Mouse (Mus musculus) kidney, embryonic 14.5 days (tissue): ENCODE results near the gene Pold3. TPM values are rescaled to one million over a fixed set of nuclear protein-coding genes. Genes with fewer than 3 reads are reported as not detected.

Experiments
- ATAC-seq: fragments of 200-750 bp; cut with Nextera tagmentation; 2 replicates; pipeline ENCODE4 v1.8.0; 2017; ENCODE audit warnings: moderate number of reproducible peaks, mild to moderate bottlenecking, moderate TSS enrichment, moderate library complexity; ENCODE audit not compliant: low FRiP score, low TSS enrichment
- H3K27ac ChIP-seq: fragments of 300-500 bp; sonication (generic); 2 replicates; pipeline ENCODE4 v1.5.1; 2014; ENCODE audit warnings: low read depth, mild to moderate bottlenecking, low read length, moderate library complexity, mixed read lengths
- H3K27me3 ChIP-seq: fragments of 300-500 bp; sonication (generic); 2 replicates; pipeline ENCODE4 v1.6.1; 2014; ENCODE audit warnings: mild to moderate bottlenecking, low read length; ENCODE audit not compliant: control insufficient read depth, insufficient read depth
- H3K36me3 ChIP-seq: fragments of 300-500 bp; sonication (generic); 2 replicates; pipeline ENCODE4 v1.6.1; 2014; ENCODE audit warnings: low read length, mixed read lengths; ENCODE audit not compliant: control insufficient read depth, insufficient read depth
- H3K4me1 ChIP-seq: fragments of 300-500 bp; sonication (generic); 2 replicates; pipeline ENCODE4 v1.6.1; 2014; ENCODE audit warnings: low read length, mixed read lengths; ENCODE audit not compliant: control insufficient read depth, insufficient read depth
- H3K4me2 ChIP-seq: fragments of 300-500 bp; sonication (generic); replicated peaks from 2 replicates; pipeline ENCODE4 v1.6.1; 2014; ENCODE audit warnings: low read depth, mild to moderate bottlenecking, low read length
- H3K4me3 ChIP-seq: fragments of 300-500 bp; sonication (generic); 2 replicates; pipeline ENCODE4 v1.5.1; 2014; ENCODE audit warnings: mild to moderate bottlenecking, low read length
- H3K9ac ChIP-seq: fragments of 300-500 bp; sonication (generic); 2 replicates; pipeline ENCODE4 v1.6.1; 2014; ENCODE audit warnings: low read depth, mild to moderate bottlenecking, low read length, moderate library complexity
- H3K9me3 ChIP-seq: fragments of 300-500 bp; sonication (generic); 2 replicates; pipeline ENCODE4 v1.6.1; 2016; ENCODE audit warnings: low read length; ENCODE audit not compliant: control insufficient read depth
- WGBS: fragments of 180-500 bp; shearing (Covaris S2); extraction: QIAGEN DNeasy Blood & Tissue Kit; methylation state at CpG from one replicate; pipeline ENCODE4 v1.1.7; 2014; 5-methylcytosine and 5-hydroxymethylcytosine counted together
- polyA plus RNA-seq: library from polyadenylated mRNA; unstranded; fragments of >200 nt; fragmentation: Nextera tagmentation; extraction: Ambion mirVana; gene quantifications from 2 replicates; pipeline ENCODE4 v1.2.1, GENCODE M21; 2014

The Pold3 gene
- polyA plus RNA-seq, 1 experiment from 2014 or later, result 67.7 TPM

- Histone ChIP-seq H3K27ac (no peak overlapping the region), H3K4me1 (0 out of 2 replicates have a peak, but pooled peaks cover 2% of the 10 kb centered on the region), H3K9ac (no peak overlapping the region), H3K9me3 (no peaks in the 10 kb centered on the region), H3K27me3 (no peaks in the 10 kb centered on the region), H3K36me3 (no peaks in the 10 kb centered on the region), H3K4me3 (no peak overlapping the region), H3K4me2 (no peak overlapping the region)
- no peak for ATAC-seq
- WGBS, result 68% methylated on average over 4 of the region's 4 CpGs
Measured at GRCm38 (mm10) chr7:100148586-100148985, 27.2 kb upstream of the Pold3 start.

GRCm38 (mm10) chr7:100140591-100140990, 19.2 kb upstream of the Pold3 start:
- WGBS, result 63% methylated on average over 1 of the region's 1 CpGs
- H3K9me3 ChIP-seq, result no peaks in the 10 kb centered on the region
- H3K27ac ChIP-seq, result no peak overlapping the region
- H3K4me2 ChIP-seq, result no peak overlapping the region
- no peak for ATAC-seq
- H3K27me3 ChIP-seq, result no peaks in the 10 kb centered on the region
- no peaks in the 10 kb centered on the region for H3K4me1 ChIP-seq
- no peak overlapping the region for H3K9ac ChIP-seq
- no peaks in the 10 kb centered on the region for H3K36me3 ChIP-seq
- H3K4me3 ChIP-seq, result no peak overlapping the region

GRCm38 (mm10) chr7:100138075-100138474, 16.7 kb upstream of the Pold3 start:
- 92% methylated on average over 4 of the region's 4 CpGs for WGBS
- H3K9ac ChIP-seq, result no peak overlapping the region
- H3K4me2 ChIP-seq, result no peak overlapping the region

GRCm38 (mm10) chr7:100137038-100137437, 15.7 kb upstream of the Pold3 start:
- Histone ChIP-seq H3K9ac (no peak overlapping the region), H3K36me3 (no peaks in the 10 kb centered on the region), H3K4me3 (no peak overlapping the region), H3K4me2 (no peak overlapping the region), H3K27me3 (no peaks in the 10 kb centered on the region), H3K4me1 (no peaks in the 10 kb centered on the region), H3K27ac (no peak overlapping the region), H3K9me3 (no peaks in the 10 kb centered on the region)
- 76% methylated on average over 9 of the region's 9 CpGs for WGBS
- ATAC-seq, result no peak

More at GRCm38 (mm10) chr7:100138075-100138474, 16.7 kb upstream of the Pold3 start:
- Histone ChIP-seq H3K27ac (no peak overlapping the region), H3K27me3 (no peaks in the 10 kb centered on the region), H3K4me1 (no peaks in the 10 kb centered on the region), H3K36me3 (no peaks in the 10 kb centered on the region), H3K9me3 (no peaks in the 10 kb centered on the region), H3K4me3 (no peak overlapping the region)
- no peak for ATAC-seq

- Histone ChIP-seq H3K27ac (no peak overlapping the region), H3K36me3 (no peaks in the 10 kb centered on the region), H3K9me3 (no peaks in the 10 kb centered on the region), H3K4me2 (no peak overlapping the region), H3K27me3 (no peaks in the 10 kb centered on the region), H3K4me3 (no peak overlapping the region), H3K4me1 (0 out of 2 replicates have a peak, but pooled peaks cover 4% of the 10 kb centered on the region), H3K9ac (no peak overlapping the region)
- no peak for ATAC-seq
- 72% methylated on average over 1 of the region's 1 CpGs for WGBS
Measured at GRCm38 (mm10) chr7:100132379-100132778, 11.0 kb upstream of the Pold3 start.

GRCm38 (mm10) chr7:100130592-100130991, 9.2 kb upstream of the Pold3 start:
- H3K4me1 ChIP-seq, result 0 out of 2 replicates have a peak, but pooled peaks cover 4% of the 10 kb centered on the region
- no peak overlapping the region for H3K4me2 ChIP-seq
- WGBS, result 20% methylated on average over 6 of the region's 6 CpGs
- no peak overlapping the region for H3K4me3 ChIP-seq
- H3K9ac ChIP-seq, result no peak overlapping the region
- no peaks in the 10 kb centered on the region for H3K36me3 ChIP-seq
- ATAC-seq, result no peak
- H3K9me3 ChIP-seq, result no peaks in the 10 kb centered on the region
- no peak overlapping the region for H3K27ac ChIP-seq
- H3K27me3 ChIP-seq, result no peaks in the 10 kb centered on the region

GRCm38 (mm10) chr7:100128262-100129041, 7.1 kb upstream of the Pold3 start:
- Histone ChIP-seq H3K27me3 (no peaks in the 10 kb centered on the region), H3K27ac (no peak overlapping the region), H3K36me3 (no peaks in the 10 kb centered on the region), H3K4me2 (no peak overlapping the region), H3K9me3 (no peaks in the 10 kb centered on the region), H3K9ac (no peak overlapping the region), H3K4me1 (0 out of 2 replicates have a peak, but pooled peaks cover 4% of the 10 kb centered on the region), H3K4me3 (no peak overlapping the region)
- ATAC-seq, result no peak
- 70% methylated on average over 7 of the region's 7 CpGs for WGBS

GRCm38 (mm10) chr7:100126514-100126913, 5.1 kb upstream of the Pold3 start:
- WGBS, result 92% methylated on average over 7 of the region's 7 CpGs

GRCm38 (mm10) chr7:100125166-100125565, 3.8 kb upstream of the Pold3 start:
- Histone ChIP-seq H3K9me3 (no peaks in the 10 kb centered on the region), H3K27ac (no peak overlapping the region), H3K4me3 (no peak overlapping the region), H3K9ac (no peak overlapping the region), H3K4me2 (no peak overlapping the region), H3K27me3 (no peaks in the 10 kb centered on the region), H3K36me3 (no peaks in the 10 kb centered on the region), H3K4me1 (0 out of 2 replicates have a peak, but pooled peaks cover 3% of the 10 kb centered on the region)
- ATAC-seq, result no peak
- WGBS, result 75% methylated on average over 4 of the region's 4 CpGs

More at GRCm38 (mm10) chr7:100126514-100126913, 5.1 kb upstream of the Pold3 start:
- Histone ChIP-seq H3K4me2 (no peak overlapping the region), H3K9me3 (no peaks in the 10 kb centered on the region), H3K27ac (no peak overlapping the region), H3K4me3 (no peak overlapping the region), H3K9ac (no peak overlapping the region), H3K4me1 (0 out of 2 replicates have a peak, but pooled peaks cover 4% of the 10 kb centered on the region), H3K36me3 (no peaks in the 10 kb centered on the region), H3K27me3 (no peaks in the 10 kb centered on the region)
- ATAC-seq, result no peak
